Mouse (Mus musculus): ENCODE results near the gene Stxbp4. TPM values are rescaled to one million over a fixed set of nuclear protein-coding genes. Genes with fewer than 3 reads are reported as not detected.

The Stxbp4 gene
- total and polyA plus RNA-seq, 3 experiments, result 1.8 to 5.2 (median 5.0) TPM

GRCm38 (mm10) chr11:90622044-90622443 lies 15.8 kb downstream of the Stxbp4 start:
- H3K4me1 ChIP-seq (ENCODE audit: control insufficient read depth, insufficient read depth, low read length), result no peaks in the 10 kb centered on the region; the same call in none of the 2 replicates
- no peak overlapping the region for H3K4me3 ChIP-seq
- H3K36me3 ChIP-seq (ENCODE audit: control insufficient read depth, insufficient read depth, low read length), result no peaks in the 10 kb centered on the region
- WGBS, result 88% methylated on average over 12 of the region's 12 CpGs
- intact Hi-C loops (cut with DNase I), result loop anchor here (2.0 kb wide), 1 partner anchor 315 kb away; no protein-coding TSS in a partner anchor
- DNase-seq, result no peak
- no peaks in the 10 kb centered on the region for H3K27me3 ChIP-seq (ENCODE audit: control insufficient read depth, insufficient read depth, low read length)
- no peaks in the 10 kb centered on the region for H3K79me2 ChIP-seq (replicated peaks; ENCODE audit: control insufficient read depth, insufficient read depth, low read length)
- TF ChIP-seq CTCF (IDR thresholded peaks at IDR 0.05) (no peak), EP300 (IDR thresholded peaks at IDR 0.05; ENCODE audit: insufficient read depth, low read depth, low read length) (no peak), POLR2A (IDR thresholded peaks at IDR 0.05; ENCODE audit: insufficient read depth, low read depth, low read length) (no peak)
- H3K27ac ChIP-seq, result no peak overlapping the region
- H3K9ac ChIP-seq (ENCODE audit: low read depth, low read length), result no peak overlapping the region

GRCm38 (mm10) chr11:90616431-90616830 lies 21.5 kb downstream of the Stxbp4 start:
- DNase-seq, result no peak
- no peaks in the 10 kb centered on the region for H3K36me3 ChIP-seq (ENCODE audit: control insufficient read depth, insufficient read depth, low read length)
- no peak overlapping the region for H3K9ac ChIP-seq (ENCODE audit: low read depth, low read length)
- H3K4me3 ChIP-seq, result no peak overlapping the region
- intact Hi-C loops (cut with DNase I), result loop anchor here (1.0 to 10.0 kb wide), 5 partner anchors 199 to 629 kb away; no protein-coding TSS in a partner anchor
- no peaks in the 10 kb centered on the region for H3K79me2 ChIP-seq (replicated peaks; ENCODE audit: control insufficient read depth, insufficient read depth, low read length)
- no peaks in the 10 kb centered on the region for H3K27me3 ChIP-seq (ENCODE audit: control insufficient read depth, insufficient read depth, low read length)
- H3K4me1 ChIP-seq (ENCODE audit: control insufficient read depth, insufficient read depth, low read length), result no peaks in the 10 kb centered on the region
- no peak for TF ChIP-seq EP300 (IDR thresholded peaks at IDR 0.05; ENCODE audit: insufficient read depth, low read depth, low read length)
- peak; percentile 77 for TF ChIP-seq CTCF (IDR thresholded peaks at IDR 0.05)
- no peak for TF ChIP-seq POLR2A (IDR thresholded peaks at IDR 0.05; ENCODE audit: insufficient read depth, low read depth, low read length)
- H3K27ac ChIP-seq, result no peak overlapping the region

GRCm38 (mm10) chr11:90614743-90615142 lies 23.1 kb downstream of the Stxbp4 start:
- 39% methylated on average over 6 of the region's 6 CpGs for WGBS
- H3K36me3 ChIP-seq (ENCODE audit: control insufficient read depth, insufficient read depth, low read length), result no peaks in the 10 kb centered on the region
- no peaks in the 10 kb centered on the region for H3K4me1 ChIP-seq (ENCODE audit: control insufficient read depth, insufficient read depth, low read length)
- TF ChIP-seq POLR2A (IDR thresholded peaks at IDR 0.05; ENCODE audit: insufficient read depth, low read depth, low read length), result no peak
- no peak for TF ChIP-seq EP300 (IDR thresholded peaks at IDR 0.05; ENCODE audit: insufficient read depth, low read depth, low read length)
- no peak for TF ChIP-seq CTCF (IDR thresholded peaks at IDR 0.05)
- H3K27ac ChIP-seq, result no peak overlapping the region
- no peak overlapping the region for H3K9ac ChIP-seq (ENCODE audit: low read depth, low read length)
- no peaks in the 10 kb centered on the region for H3K27me3 ChIP-seq (ENCODE audit: control insufficient read depth, insufficient read depth, low read length)
- no peaks in the 10 kb centered on the region for H3K79me2 ChIP-seq (replicated peaks; ENCODE audit: control insufficient read depth, insufficient read depth, low read length)
- H3K4me3 ChIP-seq, result no peak overlapping the region
- intact Hi-C loops (cut with DNase I), result loop anchor here (5.0 to 10.0 kb wide), 3 partner anchors 197 to 627 kb away; no protein-coding TSS in a partner anchor
- DNase-seq, result no peak

GRCm38 (mm10) chr11:90612118-90612517 lies 25.8 kb downstream of the Stxbp4 start:
- H3K4me3 ChIP-seq, result no peak overlapping the region
- TF ChIP-seq POLR2A (IDR thresholded peaks at IDR 0.05; ENCODE audit: insufficient read depth, low read depth, low read length) (no peak), EP300 (IDR thresholded peaks at IDR 0.05; ENCODE audit: insufficient read depth, low read depth, low read length) (no peak), CTCF (IDR thresholded peaks at IDR 0.05) (no peak)
- H3K79me2 ChIP-seq (replicated peaks; ENCODE audit: control insufficient read depth, insufficient read depth, low read length), result no peaks in the 10 kb centered on the region
- H3K27me3 ChIP-seq (ENCODE audit: control insufficient read depth, insufficient read depth, low read length), result no peaks in the 10 kb centered on the region
- H3K36me3 ChIP-seq (ENCODE audit: control insufficient read depth, insufficient read depth, low read length), result no peaks in the 10 kb centered on the region
- H3K4me1 ChIP-seq (ENCODE audit: control insufficient read depth, insufficient read depth, low read length), result no peaks in the 10 kb centered on the region
- intact Hi-C loops (cut with DNase I), result loop anchor here (10.0 kb wide), 1 partner anchor 247 kb away; no protein-coding TSS in a partner anchor
- no peak overlapping the region for H3K9ac ChIP-seq (ENCODE audit: low read depth, low read length)
- DNase-seq, result no peak
- H3K27ac ChIP-seq, result no peak overlapping the region

GRCm38 (mm10) chr11:90603066-90603465 lies 34.8 kb downstream of the Stxbp4 start:
- DNase-seq, result no peak
- Histone ChIP-seq H3K27me3 (ENCODE audit: control insufficient read depth, insufficient read depth, low read length) (no peaks in the 10 kb centered on the region), H3K4me3 (no peak overlapping the region), H3K27ac (no peak overlapping the region), H3K79me2 (replicated peaks; ENCODE audit: control insufficient read depth, insufficient read depth, low read length) (no peaks in the 10 kb centered on the region), H3K36me3 (ENCODE audit: control insufficient read depth, insufficient read depth, low read length) (no peaks in the 10 kb centered on the region; the same call in 1 of the 2 replicates), H3K4me1 (ENCODE audit: control insufficient read depth, insufficient read depth, low read length) (no peaks in the 10 kb centered on the region), H3K9ac (ENCODE audit: low read depth, low read length) (no peak overlapping the region)
- TF ChIP-seq EP300 (IDR thresholded peaks at IDR 0.05; ENCODE audit: insufficient read depth, low read depth, low read length) (no peak), CTCF (IDR thresholded peaks at IDR 0.05) (no peak), POLR2A (IDR thresholded peaks at IDR 0.05; ENCODE audit: insufficient read depth, low read depth, low read length) (no peak)
- intact Hi-C loops (cut with DNase I), result no loop called here
- WGBS, result 92% methylated on average over 2 of the region's 2 CpGs

- whole genome bisulfite sequencing, result 74% methylated on average over 1 of the region's 1 CpGs
- no peak for DNase-seq
- TF ChIP-seq EP300 (IDR thresholded peaks at IDR 0.05; ENCODE audit: insufficient read depth, low read depth, low read length), result no peak
- no peak for TF ChIP-seq CTCF (IDR thresholded peaks at IDR 0.05)
- TF ChIP-seq POLR2A (IDR thresholded peaks at IDR 0.05; ENCODE audit: insufficient read depth, low read depth, low read length), result no peak
- no peak overlapping the region for H3K27ac ChIP-seq
- no peak overlapping the region for H3K9ac ChIP-seq (ENCODE audit: low read depth, low read length)
- no peaks in the 10 kb centered on the region; the same call in 1 of the 2 replicates for H3K36me3 ChIP-seq (ENCODE audit: control insufficient read depth, insufficient read depth, low read length)
- H3K4me1 ChIP-seq (ENCODE audit: control insufficient read depth, insufficient read depth, low read length), result no peaks in the 10 kb centered on the region
- H3K79me2 ChIP-seq (replicated peaks; ENCODE audit: control insufficient read depth, insufficient read depth, low read length), result no peaks in the 10 kb centered on the region
- H3K4me3 ChIP-seq, result no peak overlapping the region
- H3K27me3 ChIP-seq (ENCODE audit: control insufficient read depth, insufficient read depth, low read length), result no peaks in the 10 kb centered on the region
- intact Hi-C loops (cut with DNase I), result no loop called here
Measured at GRCm38 (mm10) chr11:90595826-90596225, 42.1 kb downstream of the Stxbp4 start.
